Mouse (Mus musculus): ENCODE results near the gene Pdzd2.

- no peak for TF ChIP-seq CTCF (IDR thresholded peaks at IDR 0.05; ENCODE audit: extremely low read depth, insufficient read depth, low read length)
- no peak for TF ChIP-seq POLR2A (IDR thresholded peaks at IDR 0.05; ENCODE audit: extremely low read depth, insufficient read depth, low read length)
Measured at GRCm38 (mm10) chr15:12714322-12714721, 25.4 kb downstream of the Pdzd2 start.
